Mouse (Mus musculus): ENCODE measurements around the gene Usp36.
A peak's percentile ranks its signal among the peaks of the same experiment; 100 is the strongest.

Gene Usp36

GRCm38 (mm10) chr11:118289562-118289961 is 482 bp downstream of the Usp36 start:
- peaks cover 39% of the 10 kb centered on the region for H3K36me3 ChIP-seq (ENCODE audit: insufficient read depth, low read length)
- no peaks in the 10 kb centered on the region for H3K27me3 ChIP-seq (ENCODE audit: insufficient read depth, low read length)
- H3K9me3 ChIP-seq (ENCODE audit: low read length) = no peaks in the 10 kb centered on the region
- peaks cover 57% of the 10 kb centered on the region for H3K4me1 ChIP-seq (replicated peaks; ENCODE audit: low read depth, low read length)
- H3K4me3 ChIP-seq (replicated peaks; ENCODE audit: low read length) = peak overlapping the region; percentile 100
- TF ChIP-seq CTCF (conservative IDR thresholded peaks at IDR 0.05; ENCODE audit: low read length) (no peak), NANOG (IDR thresholded peaks at IDR 0.05; ENCODE audit: borderline replicate concordance, low read length) (no peak), POU5F1 (IDR thresholded peaks at IDR 0.05; ENCODE audit: borderline replicate concordance, low read length) (no peak)

GRCm38 (mm10) chr11:118289037-118289511 is 970 bp downstream of the Usp36 start:
- H3K4me1 ChIP-seq (replicated peaks; ENCODE audit: low read depth, low read length) = peaks cover 57% of the 10 kb centered on the region
- TF ChIP-seq NANOG (IDR thresholded peaks at IDR 0.05; ENCODE audit: borderline replicate concordance, low read length) (no peak), CTCF (conservative IDR thresholded peaks at IDR 0.05; ENCODE audit: low read length) (no peak), POU5F1 (IDR thresholded peaks at IDR 0.05; ENCODE audit: borderline replicate concordance, low read length) (no peak)

GRCm38 (mm10) chr11:118287573-118287972 is 2.5 kb downstream of the Usp36 start:
- Histone ChIP-seq H3K36me3 (ENCODE audit: insufficient read depth, low read length) (peaks cover 58% of the 10 kb centered on the region), H3K4me1 (replicated peaks; ENCODE audit: low read depth, low read length) (peaks cover 57% of the 10 kb centered on the region), H3K4me3 (replicated peaks; ENCODE audit: low read length) (peak overlapping the region; percentile 100; the same call in 1 of the 2 replicates), H3K27me3 (ENCODE audit: insufficient read depth, low read length) (no peaks in the 10 kb centered on the region), H3K9me3 (ENCODE audit: low read length) (no peaks in the 10 kb centered on the region)
- no peak for TF ChIP-seq CTCF (conservative IDR thresholded peaks at IDR 0.05; ENCODE audit: low read length)
- no peak for TF ChIP-seq POU5F1 (IDR thresholded peaks at IDR 0.05; ENCODE audit: borderline replicate concordance, low read length)
- no peak for TF ChIP-seq NANOG (IDR thresholded peaks at IDR 0.05; ENCODE audit: borderline replicate concordance, low read length)

More at GRCm38 (mm10) chr11:118289037-118289511, 970 bp downstream of the Usp36 start:
- Histone ChIP-seq H3K4me3 (replicated peaks; ENCODE audit: low read length) (peak overlapping the region; percentile 100), H3K36me3 (ENCODE audit: insufficient read depth, low read length) (peaks cover 43% of the 10 kb centered on the region), H3K27me3 (ENCODE audit: insufficient read depth, low read length) (no peaks in the 10 kb centered on the region), H3K9me3 (ENCODE audit: low read length) (no peaks in the 10 kb centered on the region)

- no peaks in the 10 kb centered on the region for H3K9me3 ChIP-seq (ENCODE audit: low read length)
- TF ChIP-seq POU5F1 (IDR thresholded peaks at IDR 0.05; ENCODE audit: borderline replicate concordance, low read length) = no peak
- TF ChIP-seq CTCF (conservative IDR thresholded peaks at IDR 0.05; ENCODE audit: low read length) = no peak
- no peak for TF ChIP-seq NANOG (IDR thresholded peaks at IDR 0.05; ENCODE audit: borderline replicate concordance, low read length)
- peaks cover 56% of the 10 kb centered on the region for H3K4me1 ChIP-seq (replicated peaks; ENCODE audit: low read depth, low read length)
- H3K36me3 ChIP-seq (ENCODE audit: insufficient read depth, low read length) = peaks cover 70% of the 10 kb centered on the region
- H3K4me3 ChIP-seq (replicated peaks; ENCODE audit: low read length) = no peak overlapping the region
- no peaks in the 10 kb centered on the region for H3K27me3 ChIP-seq (ENCODE audit: insufficient read depth, low read length)
Observed at GRCm38 (mm10) chr11:118286434-118286833, 3.6 kb downstream of the Usp36 start.

GRCm38 (mm10) chr11:118285791-118286190 is 4.3 kb downstream of the Usp36 start:
- H3K4me3 ChIP-seq (replicated peaks; ENCODE audit: low read length) = no peak overlapping the region
- H3K9me3 ChIP-seq (ENCODE audit: low read length) = no peaks in the 10 kb centered on the region
- no peaks in the 10 kb centered on the region for H3K27me3 ChIP-seq (ENCODE audit: insufficient read depth, low read length)
- peaks cover 52% of the 10 kb centered on the region for H3K4me1 ChIP-seq (replicated peaks; ENCODE audit: low read depth, low read length)
- peaks cover 76% of the 10 kb centered on the region for H3K36me3 ChIP-seq (ENCODE audit: insufficient read depth, low read length)
- TF ChIP-seq POU5F1 (IDR thresholded peaks at IDR 0.05; ENCODE audit: borderline replicate concordance, low read length) (no peak), NANOG (IDR thresholded peaks at IDR 0.05; ENCODE audit: borderline replicate concordance, low read length) (no peak), CTCF (conservative IDR thresholded peaks at IDR 0.05; ENCODE audit: low read length) (no peak)

- H3K36me3 ChIP-seq (ENCODE audit: insufficient read depth, low read length) = peaks cover 100% of the 10 kb centered on the region
- H3K9me3 ChIP-seq (ENCODE audit: low read length) = no peaks in the 10 kb centered on the region
- no peak overlapping the region for H3K4me3 ChIP-seq (replicated peaks; ENCODE audit: low read length)
- H3K4me1 ChIP-seq (replicated peaks; ENCODE audit: low read depth, low read length) = peaks cover 48% of the 10 kb centered on the region
- no peaks in the 10 kb centered on the region for H3K27me3 ChIP-seq (ENCODE audit: insufficient read depth, low read length)
- TF ChIP-seq CTCF (conservative IDR thresholded peaks at IDR 0.05; ENCODE audit: low read length) = no peak
- TF ChIP-seq POU5F1 (IDR thresholded peaks at IDR 0.05; ENCODE audit: borderline replicate concordance, low read length) = no peak
Observed at GRCm38 (mm10) chr11:118280218-118280617, 9.8 kb downstream of the Usp36 start.

- Histone ChIP-seq H3K36me3 (ENCODE audit: insufficient read depth, low read length) (peaks cover 100% of the 10 kb centered on the region), H3K4me3 (replicated peaks; ENCODE audit: low read length) (no peak overlapping the region), H3K27me3 (ENCODE audit: insufficient read depth, low read length) (no peaks in the 10 kb centered on the region), H3K9me3 (ENCODE audit: low read length) (no peaks in the 10 kb centered on the region), H3K4me1 (replicated peaks; ENCODE audit: low read depth, low read length) (peaks cover 42% of the 10 kb centered on the region)
- TF ChIP-seq POU5F1 (IDR thresholded peaks at IDR 0.05; ENCODE audit: borderline replicate concordance, low read length) = no peak
- TF ChIP-seq NANOG (IDR thresholded peaks at IDR 0.05; ENCODE audit: borderline replicate concordance, low read length) = no peak
- TF ChIP-seq CTCF (conservative IDR thresholded peaks at IDR 0.05; ENCODE audit: low read length) = no peak
Observed at GRCm38 (mm10) chr11:118276328-118276727, 13.7 kb downstream of the Usp36 start.

- H3K9me3 ChIP-seq (ENCODE audit: low read length) = no peaks in the 10 kb centered on the region
- peaks cover 97% of the 10 kb centered on the region for H3K36me3 ChIP-seq (ENCODE audit: insufficient read depth, low read length)
- H3K27me3 ChIP-seq (ENCODE audit: insufficient read depth, low read length) = no peaks in the 10 kb centered on the region
- peaks cover 32% of the 10 kb centered on the region for H3K4me1 ChIP-seq (replicated peaks; ENCODE audit: low read depth, low read length)
- TF ChIP-seq CTCF (conservative IDR thresholded peaks at IDR 0.05; ENCODE audit: low read length) = no peak
- no peak for TF ChIP-seq POU5F1 (IDR thresholded peaks at IDR 0.05; ENCODE audit: borderline replicate concordance, low read length)
- H3K4me3 ChIP-seq (replicated peaks; ENCODE audit: low read length) = no peak overlapping the region
Observed at GRCm38 (mm10) chr11:118275092-118275491, 15.0 kb downstream of the Usp36 start.

GRCm38 (mm10) chr11:118269827-118270226 is 20.2 kb downstream of the Usp36 start:
- no peaks in the 10 kb centered on the region for H3K9me3 ChIP-seq (ENCODE audit: low read length)

More at GRCm38 (mm10) chr11:118269827-118270226, 20.2 kb downstream of the Usp36 start:
- TF ChIP-seq CTCF (conservative IDR thresholded peaks at IDR 0.05; ENCODE audit: low read length) = peak; percentile 89
- no peak for TF ChIP-seq NANOG (IDR thresholded peaks at IDR 0.05; ENCODE audit: borderline replicate concordance, low read length)
- no peak for TF ChIP-seq POU5F1 (IDR thresholded peaks at IDR 0.05; ENCODE audit: borderline replicate concordance, low read length)
- no peaks in the 10 kb centered on the region for H3K27me3 ChIP-seq (ENCODE audit: insufficient read depth, low read length)
- no peak overlapping the region for H3K4me3 ChIP-seq (replicated peaks; ENCODE audit: low read length)
- H3K36me3 ChIP-seq (ENCODE audit: insufficient read depth, low read length) = peaks cover 97% of the 10 kb centered on the region
- H3K4me1 ChIP-seq (replicated peaks; ENCODE audit: low read depth, low read length) = peaks cover 26% of the 10 kb centered on the region

Data from E14TG2a.4 (cell line).